Mouse (Mus musculus): ENCODE results near the gene Scaf4. TPM values are rescaled to one million over a fixed set of nuclear protein-coding genes. Genes with fewer than 3 reads are reported as not detected.
A peak's percentile ranks its signal among the peaks of the same experiment; 100 is the strongest.

The Scaf4 gene
- polyA plus RNA-seq, 1 experiment from 2014 or later: 9.8 TPM

GRCm38 (mm10) chr16:90198626-90199025 lies 85.7 kb downstream of the Scaf4 start:
- peak overlapping the region; percentile 57 for H3K4me3 ChIP-seq (replicated peaks)
- ATAC-seq (ENCODE audit: low read depth) (no peak), DNase-seq (no peak)
- H3K9ac ChIP-seq: peak overlapping the region; percentile 71
- H3K4me1 ChIP-seq (replicated peaks): peaks cover 49% of the 10 kb centered on the region
- no peaks in the 10 kb centered on the region for H3K36me3 ChIP-seq
- H3K27ac ChIP-seq: peak overlapping the region; percentile 98
- peak overlapping the region; percentile 76 for H3K4me2 ChIP-seq
- no peaks in the 10 kb centered on the region for H3K9me3 ChIP-seq (replicated peaks)
- H3K27me3 ChIP-seq: no peaks in the 10 kb centered on the region
- WGBS (ENCODE audit: insufficient replicate concordance): 22% methylated on average over 6 of the region's 6 CpGs

GRCm38 (mm10) chr16:90197337-90197973 lies 86.8 kb downstream of the Scaf4 start:
- peak; percentile 85 for DNase-seq

DNA sequence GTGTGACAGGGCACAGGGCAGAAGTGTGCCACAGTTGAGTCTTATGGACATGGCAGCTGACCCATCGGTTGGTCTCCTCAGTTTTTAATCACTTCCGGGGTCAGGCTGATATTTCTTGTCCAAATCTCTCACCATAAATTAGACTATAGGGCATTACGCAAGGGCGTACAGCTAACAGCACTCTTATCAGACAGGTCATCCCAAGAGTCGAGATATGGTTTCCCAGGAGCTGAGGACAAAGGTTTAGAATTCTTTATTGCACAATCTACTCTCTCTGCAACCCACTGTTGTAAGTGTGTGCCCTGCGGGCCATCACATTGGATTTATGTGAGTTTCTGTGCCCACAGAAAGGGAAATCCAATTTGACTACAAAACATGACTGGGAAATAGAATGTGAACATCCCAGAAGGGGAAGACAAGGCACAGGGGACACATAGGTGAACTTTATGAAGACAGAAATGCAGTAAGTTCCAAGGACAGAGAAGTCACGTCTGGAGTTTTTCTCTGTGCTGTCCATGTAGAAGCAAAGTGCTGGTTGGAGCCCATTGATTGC lies 87.5 kb downstream of the Scaf4 start:
- H3K4me2 ChIP-seq: peak overlapping the region; percentile 76
- no peaks in the 10 kb centered on the region for H3K27me3 ChIP-seq
- H3K27ac ChIP-seq: peak overlapping the region; percentile 98
- no peaks in the 10 kb centered on the region for H3K9me3 ChIP-seq (replicated peaks)
- peaks cover 45% of the 10 kb centered on the region for H3K4me1 ChIP-seq (replicated peaks)
- ATAC-seq (ENCODE audit: low read depth) (no peak), DNase-seq (no peak)
- WGBS (ENCODE audit: insufficient replicate concordance): 17% methylated on average over 7 of the region's 7 CpGs
- H3K9ac ChIP-seq: peak overlapping the region; percentile 71; the same call in 1 of the 2 replicates
- peak overlapping the region; percentile 57 for H3K4me3 ChIP-seq (replicated peaks)
- H3K36me3 ChIP-seq: no peaks in the 10 kb centered on the region

More at GRCm38 (mm10) chr16:90197337-90197973, 86.8 kb downstream of the Scaf4 start:
- WGBS (ENCODE audit: insufficient replicate concordance): under 1% methylated on average over 22 of the region's 22 CpGs
- Histone ChIP-seq H3K27me3 (no peaks in the 10 kb centered on the region), H3K9me3 (replicated peaks) (no peaks in the 10 kb centered on the region), H3K4me3 (replicated peaks) (peak overlapping the region; percentile 57), H3K4me1 (replicated peaks) (peaks cover 46% of the 10 kb centered on the region), H3K36me3 (no peaks in the 10 kb centered on the region), H3K4me2 (peak overlapping the region; percentile 76), H3K27ac (peak overlapping the region; percentile 98), H3K9ac (peak overlapping the region; percentile 71)
- ATAC-seq (ENCODE audit: low read depth): peak; percentile 97

DNA sequence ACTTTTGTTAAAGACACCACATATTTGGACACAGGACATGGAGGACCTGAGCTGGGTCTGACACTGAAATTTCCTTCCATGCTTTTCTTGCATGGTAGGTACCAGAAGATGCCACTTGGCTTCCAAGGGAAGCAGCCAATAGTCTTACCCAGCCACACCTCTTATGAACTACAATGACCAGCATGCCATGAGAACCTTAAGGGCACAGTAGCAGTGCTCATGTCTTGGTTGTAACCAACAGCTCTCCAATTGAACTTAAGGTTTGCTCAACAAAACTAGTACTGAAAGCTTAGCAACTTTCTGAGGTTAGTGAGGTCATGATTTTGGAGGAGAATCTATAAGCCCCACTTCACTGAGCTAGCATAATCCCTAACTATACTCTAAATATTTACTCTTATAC lies 90.6 kb downstream of the Scaf4 start:
- DNase-seq (no peak), ATAC-seq (ENCODE audit: low read depth) (no peak)
- Histone ChIP-seq H3K4me2 (no peak overlapping the region), H3K4me1 (replicated peaks) (peaks cover 31% of the 10 kb centered on the region), H3K36me3 (no peaks in the 10 kb centered on the region), H3K9ac (no peak overlapping the region), H3K27ac (no peak overlapping the region), H3K9me3 (replicated peaks) (no peaks in the 10 kb centered on the region), H3K4me3 (replicated peaks) (no peak overlapping the region), H3K27me3 (no peaks in the 10 kb centered on the region)

DNA sequence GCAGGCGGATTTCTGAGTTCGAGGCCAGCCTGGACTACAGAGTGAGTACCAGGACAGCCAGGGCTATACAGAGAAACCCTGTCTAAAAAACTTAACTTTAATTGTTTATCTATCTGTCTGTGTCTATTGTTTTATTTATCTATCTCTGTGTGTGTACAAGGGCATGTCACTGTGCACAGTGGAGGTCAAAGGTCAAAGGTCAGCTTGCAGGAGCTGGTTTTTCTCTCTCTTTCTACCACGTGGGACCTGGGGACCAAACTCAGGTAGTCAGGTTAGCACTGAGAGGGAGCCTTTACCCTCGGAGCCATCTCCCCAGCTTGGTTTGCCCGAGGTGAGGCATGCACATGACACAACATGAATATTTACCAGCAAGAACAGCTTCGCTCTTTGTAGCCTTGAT lies 93.0 kb downstream of the Scaf4 start:
- whole genome bisulfite sequencing (ENCODE audit: insufficient replicate concordance): 55% methylated on average over 6 of the region's 6 CpGs
- ATAC-seq (ENCODE audit: low read depth): no peak; the same call in 1 of the 2 replicates

DNA sequence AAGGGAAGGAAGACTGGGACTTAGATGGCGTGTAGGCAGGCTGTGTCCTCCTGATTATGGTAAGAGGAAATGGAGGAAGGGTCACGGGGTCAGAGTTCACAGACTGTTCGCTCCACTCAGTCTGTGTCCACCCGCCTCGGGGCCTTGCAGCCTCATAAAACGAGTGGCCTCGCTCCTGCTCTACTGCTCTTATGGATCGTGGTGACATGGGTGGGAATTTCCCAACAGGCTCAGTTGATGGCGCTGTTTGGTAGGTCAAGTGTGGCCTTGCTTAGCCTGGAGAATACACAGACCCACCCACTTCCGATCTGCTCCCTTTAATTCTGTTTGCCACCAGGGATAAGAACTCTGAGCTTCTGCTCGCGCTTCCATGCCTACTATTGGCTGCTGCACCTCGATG lies 96.8 kb downstream of the Scaf4 start:
- peak; percentile 67 for ATAC-seq (ENCODE audit: low read depth)
- Histone ChIP-seq H3K4me1 (replicated peaks) (peaks cover 17% of the 10 kb centered on the region), H3K27ac (no peak overlapping the region), H3K9me3 (replicated peaks) (no peaks in the 10 kb centered on the region), H3K9ac (peak overlapping the region; percentile 13; the same call in 1 of the 2 replicates), H3K4me2 (peak overlapping the region; percentile 32; the same call in 1 of the 2 replicates), H3K27me3 (no peaks in the 10 kb centered on the region), H3K36me3 (no peaks in the 10 kb centered on the region), H3K4me3 (replicated peaks) (no peak overlapping the region)
- WGBS (ENCODE audit: insufficient replicate concordance): 7% methylated on average over 13 of the region's 13 CpGs
- DNase-seq: peak; percentile 43

More for the DNA sequence above, 93.0 kb downstream of the Scaf4 start:
- Histone ChIP-seq H3K36me3 (no peaks in the 10 kb centered on the region), H3K4me2 (no peak overlapping the region), H3K9ac (no peak overlapping the region), H3K4me3 (replicated peaks) (no peak overlapping the region), H3K27ac (no peak overlapping the region), H3K4me1 (replicated peaks) (peaks cover 19% of the 10 kb centered on the region), H3K27me3 (no peaks in the 10 kb centered on the region), H3K9me3 (replicated peaks) (no peaks in the 10 kb centered on the region)
- no peak for DNase-seq

GRCm38 (mm10) chr16:90185928-90186588 lies 98.2 kb downstream of the Scaf4 start:
- WGBS (ENCODE audit: insufficient replicate concordance): 38% methylated on average over 8 of the region's 8 CpGs
- no peak overlapping the region for H3K4me2 ChIP-seq
- no peak overlapping the region for H3K4me3 ChIP-seq (replicated peaks)
- no peaks in the 10 kb centered on the region for H3K9me3 ChIP-seq (replicated peaks)
- no peak overlapping the region for H3K9ac ChIP-seq
- no peaks in the 10 kb centered on the region for H3K27me3 ChIP-seq
- no peaks in the 10 kb centered on the region for H3K36me3 ChIP-seq
- ATAC-seq (ENCODE audit: low read depth): no peak; the same call in 1 of the 2 replicates
- H3K27ac ChIP-seq: no peak overlapping the region
- DNase-seq: peak; percentile 42
- peaks cover 14% of the 10 kb centered on the region for H3K4me1 ChIP-seq (replicated peaks)

DNA sequence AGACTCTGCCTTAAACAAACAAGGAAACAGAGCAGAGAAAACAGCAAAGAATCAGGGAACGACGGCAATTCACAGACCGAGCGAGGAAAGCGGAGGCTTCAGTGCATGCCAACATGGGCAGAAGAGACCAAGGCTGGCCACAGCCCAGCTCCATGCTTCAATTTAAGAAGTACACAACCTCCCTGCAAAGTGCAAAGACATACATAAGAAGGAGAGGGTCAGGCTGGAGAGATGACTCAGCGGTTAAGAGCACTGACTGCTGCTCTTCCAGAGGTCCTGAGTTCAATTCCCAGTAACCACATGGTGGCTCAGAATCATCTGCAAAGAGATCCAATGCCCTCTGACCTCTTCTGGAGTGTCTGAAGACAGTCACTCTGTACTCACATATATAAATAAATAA lies 100.2 kb downstream of the Scaf4 start:
- Histone ChIP-seq H3K4me2 (no peak overlapping the region), H3K27me3 (no peaks in the 10 kb centered on the region), H3K27ac (no peak overlapping the region), H3K4me3 (replicated peaks) (no peak overlapping the region), H3K9ac (no peak overlapping the region), H3K9me3 (replicated peaks) (no peaks in the 10 kb centered on the region), H3K4me1 (replicated peaks) (peaks cover 22% of the 10 kb centered on the region), H3K36me3 (no peaks in the 10 kb centered on the region)
- DNase-seq (no peak), ATAC-seq (ENCODE audit: low read depth) (no peak)
- 76% methylated on average over 6 of the region's 6 CpGs for WGBS (ENCODE audit: insufficient replicate concordance)

DNA sequence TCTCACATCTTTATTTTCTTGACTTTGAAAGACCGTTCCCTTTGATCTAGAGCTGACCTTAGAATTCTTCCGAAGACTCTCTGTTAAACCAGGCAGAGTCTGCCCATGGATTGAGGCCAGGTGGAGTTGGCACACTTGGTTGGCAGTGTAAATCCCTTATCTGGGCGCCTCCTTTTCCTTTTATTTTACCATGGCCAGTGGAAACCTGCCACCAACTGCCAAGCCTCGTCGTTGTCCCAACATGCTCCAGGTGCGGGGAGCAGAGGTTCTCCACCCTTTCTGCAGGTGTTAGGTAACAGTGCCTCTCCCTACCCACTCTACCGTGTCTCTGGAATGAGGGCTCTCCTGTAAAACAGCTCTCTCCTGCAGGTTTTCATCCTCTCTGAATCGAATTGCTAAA lies 102.6 kb downstream of the Scaf4 start:
- H3K4me3 ChIP-seq (replicated peaks): no peak overlapping the region
- no peak for ATAC-seq (ENCODE audit: low read depth)
- DNase-seq: no peak
- H3K27me3 ChIP-seq: no peaks in the 10 kb centered on the region
- no peak overlapping the region for H3K9ac ChIP-seq
- no peaks in the 10 kb centered on the region for H3K9me3 ChIP-seq (replicated peaks)
- no peaks in the 10 kb centered on the region for H3K36me3 ChIP-seq
- H3K4me1 ChIP-seq (replicated peaks): peaks cover 14% of the 10 kb centered on the region
- H3K4me2 ChIP-seq: no peak overlapping the region
- H3K27ac ChIP-seq: no peak overlapping the region
- 76% methylated on average over 8 of the region's 8 CpGs for WGBS (ENCODE audit: insufficient replicate concordance)

DNA sequence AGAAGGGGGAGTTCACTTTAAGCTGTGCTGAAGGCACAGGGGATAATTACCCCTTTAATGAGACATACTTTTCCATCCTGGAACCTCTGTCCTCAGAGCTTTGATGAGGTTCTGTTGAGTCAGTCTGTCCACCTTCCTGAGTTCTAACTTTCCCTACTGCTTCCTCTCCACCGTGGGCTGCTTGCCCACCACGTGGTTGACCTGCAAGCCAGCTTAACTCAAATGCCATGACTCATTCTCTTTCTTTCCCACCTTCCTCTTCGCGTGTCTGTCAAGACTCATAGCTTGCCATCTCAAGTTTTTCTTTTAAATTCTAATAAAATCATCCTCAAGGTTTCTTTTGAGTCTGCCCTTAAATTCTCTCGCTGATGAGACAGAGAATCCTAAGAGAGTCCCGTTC lies 103.3 kb downstream of the Scaf4 start:
- H3K4me2 ChIP-seq: no peak overlapping the region
- H3K27ac ChIP-seq: no peak overlapping the region
- ATAC-seq (ENCODE audit: low read depth) (no peak), DNase-seq (no peak)
- no peaks in the 10 kb centered on the region for H3K27me3 ChIP-seq
- peaks cover 14% of the 10 kb centered on the region for H3K4me1 ChIP-seq (replicated peaks)
- H3K36me3 ChIP-seq: no peaks in the 10 kb centered on the region
- no peak overlapping the region for H3K4me3 ChIP-seq (replicated peaks)
- 47% methylated on average over 6 of the region's 6 CpGs for WGBS (ENCODE audit: insufficient replicate concordance)
- H3K9me3 ChIP-seq (replicated peaks): no peaks in the 10 kb centered on the region
- no peak overlapping the region for H3K9ac ChIP-seq

- Histone ChIP-seq H3K9me3 (replicated peaks) (no peaks in the 10 kb centered on the region), H3K9ac (no peak overlapping the region), H3K4me2 (no peak overlapping the region), H3K4me3 (replicated peaks) (no peak overlapping the region), H3K36me3 (no peaks in the 10 kb centered on the region), H3K27me3 (no peaks in the 10 kb centered on the region), H3K27ac (no peak overlapping the region), H3K4me1 (replicated peaks) (peaks cover 14% of the 10 kb centered on the region)
- no peak for DNase-seq
- no peak for ATAC-seq (ENCODE audit: low read depth)
- 32% methylated on average over 5 of the region's 5 CpGs for WGBS (ENCODE audit: insufficient replicate concordance)
These were observed 104.4 kb downstream of the Scaf4 start for GRCm38 (mm10) chr16:90179892-90180291.
